Mouse (Mus musculus): ENCODE data around the gene Dapl1. TPM values are rescaled to one million over a fixed set of nuclear protein-coding genes. Genes with fewer than 3 reads are reported as not detected.

Dapl1 gene
- total and polyA plus RNA-seq, 3 experiments: not detected

DNA sequence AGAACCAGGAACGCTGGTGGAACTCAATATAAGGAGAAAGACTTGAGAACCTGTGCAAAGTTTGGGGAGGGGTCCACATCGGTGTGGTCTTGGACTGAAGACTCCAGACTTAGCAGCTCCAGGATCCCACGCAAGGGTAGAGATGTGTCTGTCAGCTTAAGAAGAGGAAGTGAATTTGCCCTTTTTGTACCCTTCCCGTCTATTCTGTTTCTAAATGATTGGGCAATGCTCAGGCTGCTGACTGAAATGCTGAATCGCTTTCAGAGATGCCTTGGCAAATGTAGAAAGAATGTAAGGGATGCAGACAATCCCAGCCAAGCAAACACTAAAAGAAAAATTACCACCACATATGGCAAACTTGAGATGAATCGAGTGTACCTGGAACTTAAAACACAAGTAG lies 22.4 kb upstream of the Dapl1 start:
- H3K27me3 ChIP-seq (ENCODE audit: insufficient read depth, low read length): no peaks in the 10 kb centered on the region
- no peaks in the 10 kb centered on the region for H3K36me3 ChIP-seq (replicated peaks)
- ATAC-seq (ENCODE audit: extremely low read depth, insufficient number of reproducible peaks, low FRiP score, poor library complexity, severe bottlenecking) (no peak), DNase-seq (ENCODE audit: low spot score) (no peak)
- no peak overlapping the region for H3K4me3 ChIP-seq (ENCODE audit: low read depth, low read length)
- H3K4me1 ChIP-seq (ENCODE audit: insufficient read depth, low read depth, low read length): no peaks in the 10 kb centered on the region
- TF ChIP-seq CTCF (IDR thresholded peaks at IDR 0.05; ENCODE audit: low read depth, low read length): no peak
- H3K9me3 ChIP-seq (replicated peaks): no peaks in the 10 kb centered on the region

DNA sequence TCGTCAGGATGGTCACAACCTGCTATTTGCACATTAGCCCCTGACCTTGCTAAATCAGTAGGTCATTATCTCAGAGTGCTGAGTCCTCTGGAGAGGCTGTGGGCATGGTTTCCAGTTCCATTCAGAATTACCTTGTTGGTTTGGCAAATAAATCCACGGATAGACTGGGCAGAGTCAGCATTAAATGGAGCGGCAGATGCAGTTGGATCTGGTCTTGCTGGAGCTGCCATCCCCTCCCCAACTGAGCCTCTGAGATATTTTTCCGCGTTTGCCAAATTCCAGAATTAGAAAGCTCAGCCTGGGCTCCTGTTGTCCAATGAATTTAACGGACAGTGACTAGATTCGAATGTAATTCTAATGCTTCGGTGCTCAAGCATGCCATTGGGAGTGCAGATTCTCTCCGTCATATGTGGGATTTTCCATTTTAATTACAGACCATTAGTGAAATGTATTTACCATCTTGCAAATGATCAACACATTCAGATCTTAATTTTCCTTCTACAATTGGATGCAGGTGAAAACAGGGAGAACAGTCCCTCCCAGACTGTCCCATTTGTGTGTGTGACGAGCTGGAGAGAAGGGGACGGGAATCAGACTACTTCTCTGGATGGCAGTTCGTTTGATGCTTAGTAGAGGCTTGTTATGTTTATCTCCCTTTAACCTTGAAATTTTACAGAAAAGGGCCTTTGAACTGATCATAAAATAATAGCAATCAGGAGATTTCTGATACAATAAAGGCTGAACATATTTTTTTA lies 20.8 kb upstream of the Dapl1 start:
- Histone ChIP-seq H3K4me1 (ENCODE audit: insufficient read depth, low read depth, low read length) (no peaks in the 10 kb centered on the region), H3K9me3 (replicated peaks) (no peaks in the 10 kb centered on the region), H3K27me3 (ENCODE audit: insufficient read depth, low read length) (no peaks in the 10 kb centered on the region), H3K36me3 (replicated peaks) (no peaks in the 10 kb centered on the region), H3K4me3 (ENCODE audit: low read depth, low read length) (no peak overlapping the region)
- TF ChIP-seq CTCF (IDR thresholded peaks at IDR 0.05; ENCODE audit: low read depth, low read length): no peak
- DNase-seq (ENCODE audit: low spot score) (no peak), ATAC-seq (ENCODE audit: extremely low read depth, insufficient number of reproducible peaks, low FRiP score, poor library complexity, severe bottlenecking) (no peak)

GRCm38 (mm10) chr2:59465671-59466070 lies 18.8 kb upstream of the Dapl1 start:
- H3K4me1 ChIP-seq (ENCODE audit: insufficient read depth, low read depth, low read length): no peaks in the 10 kb centered on the region
- DNase-seq (ENCODE audit: low spot score) (no peak), ATAC-seq (ENCODE audit: extremely low read depth, insufficient number of reproducible peaks, low FRiP score, poor library complexity, severe bottlenecking) (no peak)
- H3K4me3 ChIP-seq (ENCODE audit: low read depth, low read length): no peak overlapping the region
- TF ChIP-seq GATA2 (IDR thresholded peaks at IDR 0.05; ENCODE audit: borderline replicate concordance, low read depth, low read length): no peak
- TF ChIP-seq GATA1 (IDR thresholded peaks at IDR 0.05; ENCODE audit: borderline replicate concordance, low read length): no peak
- no peak for TF ChIP-seq POLR2AphosphoS5 (IDR thresholded peaks at IDR 0.05; ENCODE audit: insufficient replicate concordance, low read depth, low read length)
- TF ChIP-seq CTCF (IDR thresholded peaks at IDR 0.05; ENCODE audit: low read depth, low read length): no peak
- TF ChIP-seq TAL1 (conservative IDR thresholded peaks at IDR 0.05; ENCODE audit: low read depth, low read length): no peak
- 0 out of 2 replicates have a peak, but pooled peaks cover 2% of the 10 kb centered on the region for H3K27me3 ChIP-seq (ENCODE audit: insufficient read depth, low read length)
- H3K36me3 ChIP-seq (replicated peaks): no peaks in the 10 kb centered on the region
- H3K9me3 ChIP-seq (replicated peaks): no peaks in the 10 kb centered on the region

DNA sequence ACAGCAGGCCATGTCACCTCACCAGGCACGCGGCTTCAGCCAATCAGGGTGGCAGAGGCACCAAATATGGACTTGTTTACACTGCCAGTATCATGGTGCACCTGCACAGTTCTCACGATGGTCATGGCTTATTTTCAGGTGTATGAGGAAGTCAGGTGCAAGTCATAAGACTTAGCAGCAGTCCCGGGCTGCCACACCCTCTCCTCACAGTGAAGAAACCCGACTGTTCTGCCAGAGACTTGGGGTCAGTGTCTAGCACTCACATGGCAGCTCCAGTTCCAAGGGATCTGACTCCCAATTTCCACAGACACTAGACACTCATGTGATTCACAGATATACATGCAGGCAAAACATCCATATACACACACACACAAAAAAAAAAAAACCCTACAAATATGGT lies 18.1 kb upstream of the Dapl1 start:
- no peaks in the 10 kb centered on the region for H3K9me3 ChIP-seq (replicated peaks)
- H3K4me1 ChIP-seq (ENCODE audit: insufficient read depth, low read depth, low read length): no peaks in the 10 kb centered on the region
- DNase-seq (ENCODE audit: low spot score) (no peak), ATAC-seq (ENCODE audit: extremely low read depth, insufficient number of reproducible peaks, low FRiP score, poor library complexity, severe bottlenecking) (no peak)
- TF ChIP-seq POLR2AphosphoS5 (IDR thresholded peaks at IDR 0.05; ENCODE audit: insufficient replicate concordance, low read depth, low read length): no peak
- TF ChIP-seq GATA1 (IDR thresholded peaks at IDR 0.05; ENCODE audit: borderline replicate concordance, low read length): no peak
- 0 out of 2 replicates have a peak, but pooled peaks cover 2% of the 10 kb centered on the region for H3K27me3 ChIP-seq (ENCODE audit: insufficient read depth, low read length)
- H3K4me3 ChIP-seq (ENCODE audit: low read depth, low read length): no peak overlapping the region
- no peaks in the 10 kb centered on the region for H3K36me3 ChIP-seq (replicated peaks)

DNA sequence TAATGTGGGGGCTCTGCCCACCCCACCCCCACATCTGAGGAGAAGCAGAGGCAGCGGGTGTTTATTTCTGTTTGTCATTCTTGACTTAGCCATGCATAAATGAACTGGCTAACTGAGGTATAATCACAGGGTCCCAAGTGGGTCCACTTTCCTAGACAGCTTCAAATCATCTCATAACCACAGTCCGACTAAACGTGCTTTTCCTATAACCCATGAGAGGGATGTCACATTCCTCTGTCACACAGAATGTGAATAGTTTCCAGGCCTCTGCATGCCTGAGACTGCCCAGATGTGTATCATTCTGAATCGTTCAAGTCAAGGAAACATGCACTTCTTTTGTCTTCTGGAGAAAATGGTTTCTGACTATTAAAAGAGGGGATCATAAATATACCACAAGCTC lies 17.4 kb upstream of the Dapl1 start:
- DNase-seq (ENCODE audit: low spot score) (no peak), ATAC-seq (ENCODE audit: extremely low read depth, insufficient number of reproducible peaks, low FRiP score, poor library complexity, severe bottlenecking) (no peak)
- Histone ChIP-seq H3K4me1 (ENCODE audit: insufficient read depth, low read depth, low read length) (no peaks in the 10 kb centered on the region), H3K4me3 (ENCODE audit: low read depth, low read length) (no peak overlapping the region), H3K27me3 (ENCODE audit: insufficient read depth, low read length) (0 out of 2 replicates have a peak, but pooled peaks cover 2% of the 10 kb centered on the region), H3K9me3 (replicated peaks) (no peaks in the 10 kb centered on the region), H3K36me3 (replicated peaks) (no peaks in the 10 kb centered on the region)
- TF ChIP-seq CTCF (IDR thresholded peaks at IDR 0.05; ENCODE audit: low read depth, low read length): no peak
- no peak for TF ChIP-seq TAL1 (conservative IDR thresholded peaks at IDR 0.05; ENCODE audit: low read depth, low read length)

DNA sequence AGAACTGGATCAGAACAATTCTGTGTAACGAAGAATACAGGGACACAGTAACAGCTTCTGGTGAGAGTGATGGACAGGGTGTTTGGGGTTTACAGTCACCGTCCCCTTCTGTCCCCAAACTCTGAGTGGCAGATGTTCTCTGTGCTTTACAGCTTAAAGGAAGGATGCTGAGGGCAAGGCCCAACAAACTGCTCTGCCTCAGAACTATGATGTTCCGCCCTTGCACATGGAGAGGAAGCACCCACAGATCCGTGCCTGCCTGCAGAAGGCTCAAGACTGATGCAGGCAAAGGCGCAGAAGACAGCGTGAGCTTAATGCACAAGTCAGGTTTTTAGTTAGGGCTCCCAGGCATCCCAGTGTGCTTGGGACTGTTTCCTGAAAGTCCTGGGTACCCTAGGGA lies 16.5 kb upstream of the Dapl1 start:
- DNase-seq (ENCODE audit: low spot score) (no peak), ATAC-seq (ENCODE audit: extremely low read depth, insufficient number of reproducible peaks, low FRiP score, poor library complexity, severe bottlenecking) (no peak)
- TF ChIP-seq GATA1 (IDR thresholded peaks at IDR 0.05; ENCODE audit: borderline replicate concordance, low read length) (no peak), TAL1 (conservative IDR thresholded peaks at IDR 0.05; ENCODE audit: low read depth, low read length) (no peak), CTCF (IDR thresholded peaks at IDR 0.05; ENCODE audit: low read depth, low read length) (no peak), GATA2 (IDR thresholded peaks at IDR 0.05; ENCODE audit: borderline replicate concordance, low read depth, low read length) (no peak), POLR2AphosphoS5 (IDR thresholded peaks at IDR 0.05; ENCODE audit: insufficient replicate concordance, low read depth, low read length) (no peak)

DNA sequence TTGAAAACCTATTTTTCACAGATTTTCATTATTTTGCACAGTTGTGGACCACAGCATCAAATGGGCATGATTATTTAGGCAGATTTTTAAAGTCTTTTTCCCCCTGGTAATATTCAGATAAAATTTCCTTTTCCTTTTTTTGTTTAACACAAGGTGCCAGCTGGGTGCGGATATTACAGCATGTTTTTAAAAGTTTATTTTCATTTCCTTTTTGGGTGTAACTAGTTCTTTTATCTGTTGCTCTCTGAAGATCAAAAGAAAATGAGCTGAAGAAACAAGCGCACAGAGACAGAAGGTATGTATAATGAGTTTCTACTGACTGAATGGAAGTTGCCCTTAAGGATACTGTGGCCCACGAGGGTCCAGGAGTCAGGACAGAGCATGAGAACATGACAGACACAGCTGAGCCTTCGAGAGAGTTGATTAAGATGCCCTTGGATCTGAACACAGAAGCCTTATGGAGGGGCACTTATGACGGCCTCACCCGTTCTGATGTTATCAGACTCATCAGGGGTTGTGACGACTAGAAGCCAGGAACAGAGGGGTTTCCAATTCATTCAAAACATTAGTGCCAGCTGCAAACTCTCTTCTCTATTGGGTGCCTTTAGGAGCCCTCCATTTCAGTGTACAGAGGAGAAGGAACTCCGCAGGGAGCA lies 14.7 kb upstream of the Dapl1 start:
- Histone ChIP-seq H3K36me3 (replicated peaks) (no peaks in the 10 kb centered on the region), H3K9me3 (replicated peaks) (no peaks in the 10 kb centered on the region), H3K4me1 (ENCODE audit: insufficient read depth, low read depth, low read length) (no peaks in the 10 kb centered on the region), H3K27me3 (ENCODE audit: insufficient read depth, low read length) (0 out of 2 replicates have a peak, but pooled peaks cover 2% of the 10 kb centered on the region), H3K4me3 (ENCODE audit: low read depth, low read length) (no peak overlapping the region)
- no peak for TF ChIP-seq TAL1 (conservative IDR thresholded peaks at IDR 0.05; ENCODE audit: low read depth, low read length)
- TF ChIP-seq POLR2AphosphoS5 (IDR thresholded peaks at IDR 0.05; ENCODE audit: insufficient replicate concordance, low read depth, low read length): no peak
- no peak for TF ChIP-seq CTCF (IDR thresholded peaks at IDR 0.05; ENCODE audit: low read depth, low read length)
- no peak for TF ChIP-seq GATA2 (IDR thresholded peaks at IDR 0.05; ENCODE audit: borderline replicate concordance, low read depth, low read length)
- TF ChIP-seq GATA1 (IDR thresholded peaks at IDR 0.05; ENCODE audit: borderline replicate concordance, low read length): no peak
- DNase-seq (ENCODE audit: low spot score) (no peak), ATAC-seq (ENCODE audit: extremely low read depth, insufficient number of reproducible peaks, low FRiP score, poor library complexity, severe bottlenecking) (no peak)

More for the DNA sequence above, 16.5 kb upstream of the Dapl1 start:
- no peak overlapping the region for H3K4me3 ChIP-seq (ENCODE audit: low read depth, low read length)
- H3K36me3 ChIP-seq (replicated peaks): no peaks in the 10 kb centered on the region
- 0 out of 2 replicates have a peak, but pooled peaks cover 2% of the 10 kb centered on the region for H3K27me3 ChIP-seq (ENCODE audit: insufficient read depth, low read length)
- no peaks in the 10 kb centered on the region for H3K9me3 ChIP-seq (replicated peaks)
- no peaks in the 10 kb centered on the region for H3K4me1 ChIP-seq (ENCODE audit: insufficient read depth, low read depth, low read length)

Measured in G1E (cell line).